Mouse (Mus musculus) frontal cortex, adult 2 months (tissue): ENCODE data around the gene Metap1. TPM values are rescaled to one million over a fixed set of nuclear protein-coding genes. Genes with fewer than 3 reads are reported as not detected.
"Not testable (repeated sequence)": the region's sequence is repeated elsewhere in the genome, so short reads cannot be mapped to it uniquely, and the experiment has no call there.

Experiments used
- DNase-seq, 2 experiments: peaks; one replicate each; pipeline ENCODE4 v3.0.0; 2022; ENCODE audit warnings: low spot score in 1 of 2; ENCODE audit errors: extremely low spot score in 1 of 2
- polyA plus RNA-seq: library from polyadenylated mRNA; depleted of rRNA; stranded (reverse); fragments of >200 nt; gene quantifications from 2 replicates; pipeline ENCODE4 v1.2.3, GENCODE M21; 2012

Metap1 gene
- polyA plus RNA-seq, 1 experiment: 40.1 TPM

- DNase-seq: peak in 1 of 2 experiments; percentile 69
These were observed 17.4 kb upstream of the Metap1 start for GRCm38 (mm10) chr3:138506749-138507148.

- DNase-seq: no peak
These were observed 14.4 kb upstream of the Metap1 start for GRCm38 (mm10) chr3:138503754-138504153.

GRCm38 (mm10) chr3:138499854-138500740 is 10.8 kb upstream of the Metap1 start:
- no peak for DNase-seq

GRCm38 (mm10) chr3:138498731-138499130 is 9.4 kb upstream of the Metap1 start:
- DNase-seq: no peak

DNA sequence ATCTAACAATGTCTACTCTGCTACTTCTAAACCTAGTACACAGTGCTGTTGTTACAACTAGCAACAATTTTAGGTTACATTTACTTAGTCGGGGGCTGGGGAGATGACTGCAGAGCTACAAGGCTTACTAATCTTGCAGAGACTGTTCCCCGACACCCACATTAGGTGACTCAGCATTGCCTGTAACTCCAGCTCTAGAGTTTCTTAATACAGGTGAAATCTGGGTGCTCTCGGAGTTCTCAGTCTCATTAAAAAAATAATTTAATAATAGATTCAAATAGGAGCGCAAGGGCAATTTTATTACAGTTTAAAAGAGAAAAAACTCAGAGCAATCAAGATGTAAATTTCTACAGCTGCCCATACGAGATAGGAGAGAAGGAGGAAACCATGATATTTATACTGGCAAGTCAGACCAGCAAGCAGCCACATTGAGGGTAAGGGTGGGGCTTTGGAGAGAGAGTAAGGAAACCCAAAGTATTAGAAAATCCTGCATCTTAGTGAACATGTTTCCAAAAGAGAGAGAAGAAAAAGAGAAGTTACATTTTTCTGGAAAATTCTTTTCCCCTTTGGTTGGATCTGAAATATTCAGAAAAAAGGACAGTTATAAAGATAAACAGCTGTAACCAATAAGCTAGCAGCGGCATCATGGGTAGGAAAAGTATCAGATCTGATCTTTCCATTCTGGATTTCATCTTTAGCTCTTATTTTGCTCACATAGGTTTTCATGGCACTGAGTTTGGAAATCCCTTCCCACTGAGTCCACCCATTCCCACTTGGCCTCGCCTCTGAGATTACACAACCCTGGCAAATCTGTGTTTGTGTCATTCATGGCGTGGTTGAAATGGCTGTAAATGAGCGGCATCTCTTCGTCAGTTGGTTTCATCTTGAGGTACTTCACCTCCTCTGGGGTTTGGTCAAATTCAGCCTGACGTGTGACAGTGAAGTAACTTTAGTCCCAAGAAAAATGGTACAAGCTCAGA is 6.1 kb upstream of the Metap1 start:
- DNase-seq: peak in 1 of 2 experiments; percentile 57

GRCm38 (mm10) chr3:138494565-138494964 is 5.2 kb upstream of the Metap1 start:
- DNase-seq: no peak

DNA sequence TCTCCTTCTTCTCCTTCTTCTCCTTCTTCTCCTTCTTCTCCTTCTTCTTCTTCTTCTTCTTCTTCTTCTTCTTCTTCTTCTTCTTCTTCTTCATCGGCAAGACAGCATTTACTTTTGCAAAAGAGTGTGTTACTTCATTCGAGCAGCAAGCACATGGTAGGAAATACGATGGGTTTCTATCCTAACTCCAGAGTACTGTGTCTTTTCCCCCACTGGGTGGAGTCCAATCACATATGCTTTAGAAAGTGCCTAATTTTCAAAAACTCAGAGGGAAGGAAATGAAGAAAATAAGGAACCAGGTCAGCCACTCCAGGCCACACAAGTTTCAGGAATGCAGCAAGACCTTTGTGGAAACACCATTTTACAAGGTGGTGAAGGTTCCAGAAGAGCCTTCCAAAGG is 4.4 kb upstream of the Metap1 start:
- no peak for DNase-seq

DNA sequence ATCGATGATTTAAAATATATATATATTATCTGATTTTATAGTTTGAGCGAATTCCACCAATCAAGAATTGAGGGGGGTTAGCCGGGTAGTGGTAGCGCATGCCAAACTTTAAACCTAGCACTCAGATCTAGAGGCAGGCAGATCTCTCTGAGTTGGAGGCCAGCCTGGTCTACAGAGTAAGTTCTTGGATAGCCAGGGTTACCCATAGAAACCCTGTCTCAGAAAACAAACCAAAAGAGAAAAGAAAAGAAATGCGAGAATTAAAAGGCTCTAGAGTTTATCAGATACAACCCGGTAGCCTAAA is 671 bp upstream of the Metap1 start:
- no peak for DNase-seq

DNA sequence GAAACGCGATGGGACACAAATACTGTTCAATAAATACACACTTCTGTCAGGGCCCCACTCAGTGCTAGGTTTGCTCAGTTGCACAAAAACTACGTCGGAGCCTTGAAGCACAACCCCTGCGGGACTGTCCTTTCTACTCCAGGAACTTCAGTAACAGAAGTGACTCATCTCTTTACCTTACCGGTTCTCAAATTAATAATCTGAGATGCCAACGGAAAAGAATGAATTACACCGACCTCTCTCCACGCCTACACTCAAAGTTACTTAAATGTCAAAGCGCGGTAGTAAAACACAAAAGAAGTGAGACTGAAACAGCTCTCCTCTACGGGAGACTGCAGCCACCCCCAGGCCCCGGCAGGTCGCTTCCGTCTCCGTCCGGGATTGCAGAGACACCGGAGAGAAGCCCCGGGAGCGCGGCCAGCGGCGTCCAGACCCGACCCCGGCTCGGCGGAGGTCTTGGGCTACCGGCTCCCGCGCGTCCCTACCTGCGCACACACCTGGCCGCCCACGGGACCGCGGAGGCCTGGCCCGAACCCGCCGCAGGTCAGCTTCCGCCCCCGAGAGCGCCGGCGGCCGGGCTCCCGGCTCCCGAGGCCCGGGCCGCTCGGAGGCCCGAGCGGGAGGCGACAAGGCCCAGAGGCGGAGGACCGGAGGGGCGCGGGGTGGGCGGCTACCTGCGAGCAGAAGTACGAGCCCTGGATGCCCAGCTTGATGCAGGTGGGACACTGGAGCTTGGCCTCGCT is 560 bp downstream of the Metap1 start:
- DNase-seq: peak in 1 of 2 experiments; percentile 28

DNA sequence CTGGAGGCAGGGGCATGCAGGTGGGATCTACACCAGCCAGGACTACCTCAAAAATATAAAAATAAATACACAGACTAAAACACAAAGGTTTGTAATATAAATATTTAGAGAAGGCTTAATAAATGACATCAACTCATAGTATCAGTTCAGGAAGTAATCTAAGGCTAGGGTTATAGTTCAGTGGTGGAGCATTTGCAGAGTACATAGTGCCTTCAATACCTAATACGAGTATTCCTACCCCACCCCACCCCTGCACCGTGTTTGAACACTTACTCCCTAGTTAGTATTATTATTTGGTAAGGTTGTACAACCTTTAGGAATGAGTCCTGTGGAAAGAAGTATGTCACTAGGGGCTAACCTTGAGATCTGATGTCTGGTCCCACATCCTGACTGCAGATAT is 6.1 kb downstream of the Metap1 start:
- no peak for DNase-seq

GRCm38 (mm10) chr3:138481526-138482284 is 7.6 kb downstream of the Metap1 start:
- no peak for DNase-seq

DNA sequence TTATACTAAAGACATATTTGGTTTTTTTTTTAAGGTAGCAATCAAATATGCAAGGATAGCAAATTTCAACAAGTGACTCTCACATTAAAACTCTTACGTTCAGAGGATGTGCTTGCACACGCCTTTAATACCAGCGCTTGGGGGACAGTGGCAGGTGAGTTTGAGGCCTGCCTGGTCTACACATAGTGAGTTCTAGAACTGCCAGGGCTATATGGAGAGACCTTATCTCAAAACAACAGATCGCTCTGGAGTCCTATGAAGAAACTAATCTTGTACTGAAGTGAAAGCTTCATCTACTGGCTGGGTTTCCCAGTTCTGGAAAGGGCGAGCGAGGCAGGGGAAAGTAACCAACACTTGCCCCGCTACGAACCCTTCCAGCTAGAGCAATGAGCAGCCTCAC is 9.8 kb downstream of the Metap1 start:
- DNase-seq: no peak

GRCm38 (mm10) chr3:138471066-138471465 is 18.2 kb downstream of the Metap1 start:
- no peak for DNase-seq

- not testable (repeated sequence) for DNase-seq
These were observed 22.7 kb downstream of the Metap1 start for GRCm38 (mm10) chr3:138466656-138467055.

DNA sequence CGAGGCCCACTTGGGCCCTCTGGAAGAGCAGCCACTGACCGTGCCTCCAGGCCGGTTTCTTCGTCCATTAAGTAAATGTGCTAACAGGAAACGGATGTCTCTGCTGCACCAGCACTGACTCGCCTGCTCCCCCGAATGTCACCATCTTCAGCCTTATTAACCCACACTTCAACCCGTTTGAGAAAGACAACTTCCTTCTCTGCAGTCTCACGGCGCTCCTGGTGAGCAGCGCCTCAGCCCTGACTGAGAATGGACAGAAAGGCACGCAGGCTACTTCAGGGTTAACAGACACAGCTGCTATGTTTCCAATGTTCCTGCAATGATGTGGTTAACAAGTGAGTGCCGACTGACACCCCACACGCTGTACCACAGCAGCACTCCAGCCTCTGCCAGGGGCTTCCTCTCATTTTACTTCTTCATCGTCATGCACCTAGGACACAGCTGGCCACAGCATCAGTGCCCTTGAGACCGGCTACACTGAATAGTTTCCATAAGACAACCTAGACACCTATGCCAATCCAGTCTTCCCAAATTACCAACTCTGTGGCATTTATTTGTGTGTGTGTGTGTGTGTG is 24.7 kb downstream of the Metap1 start:
- no peak for DNase-seq

- DNase-seq: no peak
These were observed 25.5 kb downstream of the Metap1 start for GRCm38 (mm10) chr3:138463807-138464206.

- DNase-seq: no peak
These were observed 26.2 kb downstream of the Metap1 start for GRCm38 (mm10) chr3:138463137-138463536.

DNA sequence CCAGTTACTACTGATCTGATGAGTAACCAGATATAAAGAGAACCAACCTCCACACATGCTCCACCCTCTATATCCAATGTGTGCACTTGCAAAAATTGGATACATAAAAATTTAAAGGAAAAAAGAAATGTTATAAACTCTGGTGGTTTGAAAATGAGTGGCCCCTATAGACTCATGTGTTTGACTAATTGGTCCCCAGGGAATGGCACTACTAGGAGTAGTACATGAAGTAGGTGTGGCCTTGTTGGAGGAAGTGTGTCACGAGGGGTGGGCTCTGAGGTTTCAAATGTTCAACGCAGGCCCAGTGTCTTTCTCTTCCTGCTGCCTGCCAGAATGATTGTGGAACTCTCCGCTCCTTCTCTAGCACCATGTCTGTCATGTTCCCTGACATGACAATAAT is 27.5 kb downstream of the Metap1 start:
- no peak for DNase-seq

DNA sequence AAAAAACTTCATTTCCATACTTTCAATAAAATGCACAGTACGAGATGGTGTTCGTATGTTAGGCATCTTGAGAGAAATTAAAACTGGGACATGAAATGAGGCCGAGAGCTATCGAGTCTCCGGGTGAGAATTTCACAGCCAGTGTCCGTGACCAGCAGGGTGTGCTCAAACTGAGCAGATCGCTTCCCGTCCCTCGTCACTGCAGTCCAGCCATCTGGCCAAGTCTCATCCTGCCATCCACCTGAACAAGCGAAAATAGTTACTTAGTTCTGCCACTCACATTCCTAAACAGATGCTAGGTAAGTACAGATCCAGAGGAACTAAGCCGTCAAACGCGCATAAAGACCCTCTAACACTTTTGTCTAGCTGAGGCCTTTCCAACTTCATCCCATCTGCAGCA is 29.1 kb downstream of the Metap1 start:
- DNase-seq: peak in 1 of 2 experiments; percentile 60

- no peak for DNase-seq
These were observed 30.9 kb downstream of the Metap1 start for GRCm38 (mm10) chr3:138458441-138458840.
